Mouse (Mus musculus) liver, postnatal 0 days (tissue): ENCODE results near the gene Cyfip1.

Experiments
- CTCF ChIP-seq: sonication (generic); IDR thresholded peaks from 2 replicates; pipeline ENCODE4 v1.5.1; 2016; ENCODE audit warnings: antibody characterized with exemption, low read depth
- EP300 ChIP-seq: IDR thresholded peaks from 2 replicates; pipeline ENCODE4 v1.6.1; 2016; ENCODE audit warnings: antibody characterized with exemption, low read depth, mild to moderate bottlenecking

- no peak for TF ChIP-seq EP300
- TF ChIP-seq CTCF: no peak
Measured at GRCm38 (mm10) chr7:55909519-55909918, 68.0 kb downstream of the Cyfip1 start.
